Mouse (Mus musculus) cerebellum, postnatal 10 days (tissue): ENCODE data around the gene Fam129c.

Experiments used
- DNase-seq, 2 experiments: peaks; one replicate each; pipeline ENCODE4 v3.0.0; 2021; ENCODE audit warnings: mixed read lengths in 2 of 2

Fam129c gene

GRCm38 (mm10) chr8:71610822-71611651, 13.6 kb downstream of the Fam129c start, which contains the start of gene Colgalt1:
Colgalt1 (plus strand) TSS chr8:71610998.
- DNase-seq: peak; percentile 96 to 98

DNA sequence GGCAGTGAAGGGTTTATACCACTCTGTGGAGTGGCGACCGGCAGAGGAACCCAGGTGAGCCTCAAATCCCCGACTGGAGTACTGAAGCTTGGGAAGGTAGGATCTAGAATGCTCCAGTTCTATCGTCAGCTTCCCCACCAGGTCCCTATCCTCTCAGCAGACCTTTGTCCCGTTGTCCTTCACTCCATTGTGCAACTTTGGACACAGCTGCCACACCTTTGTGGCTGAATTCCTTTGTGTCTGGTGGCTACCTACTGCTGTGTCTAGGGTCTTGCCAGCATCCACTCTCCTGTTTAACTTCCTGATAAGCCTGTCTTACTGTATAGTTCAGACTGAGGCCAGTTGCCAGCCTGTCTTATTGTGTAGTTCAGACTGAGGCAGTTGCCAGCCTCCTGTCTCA, 14.7 kb downstream of the Fam129c start:
- DNase-seq: no peak

DNA sequence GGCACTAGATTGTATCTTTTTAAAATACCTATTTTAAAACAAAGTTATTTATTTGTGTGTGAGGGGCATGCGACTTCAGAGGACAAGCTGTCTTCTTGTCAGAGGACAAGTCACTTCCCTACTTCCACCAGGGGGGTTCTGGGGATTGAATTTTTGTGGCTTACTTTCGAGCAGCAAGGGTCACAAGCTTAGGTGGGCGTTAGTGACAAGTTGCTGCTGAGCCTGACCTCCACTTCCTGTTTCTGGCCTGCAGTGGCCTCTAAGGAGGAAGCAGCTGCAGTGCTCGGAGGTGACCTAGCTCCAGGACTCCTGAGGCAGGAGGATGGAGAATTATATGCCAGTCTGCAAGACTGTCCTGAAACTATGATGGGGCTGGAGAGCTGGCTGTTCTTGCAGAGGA, 16.0 kb downstream of the Fam129c start:
- DNase-seq: no peak

DNA sequence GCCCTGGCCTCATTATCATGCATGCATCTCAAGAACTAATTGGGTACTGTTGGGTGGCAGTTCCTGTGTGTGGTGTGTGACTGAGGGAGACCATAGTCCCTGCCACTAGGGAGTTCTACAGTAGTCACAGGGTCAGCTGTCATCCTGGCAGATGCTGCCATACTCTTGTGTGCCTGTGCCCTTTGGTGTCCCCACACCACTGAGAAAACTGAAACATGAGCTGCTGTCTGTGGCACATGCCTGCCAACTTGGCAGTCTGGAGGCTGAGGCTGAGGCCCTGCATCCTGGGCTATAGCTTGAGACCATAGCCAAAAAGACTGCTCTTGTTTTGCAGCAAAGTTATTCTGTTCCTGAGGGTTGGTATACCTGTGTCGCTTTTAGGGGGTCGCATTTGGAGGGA, 22.3 kb downstream of the Fam129c start:
- no peak for DNase-seq

DNA sequence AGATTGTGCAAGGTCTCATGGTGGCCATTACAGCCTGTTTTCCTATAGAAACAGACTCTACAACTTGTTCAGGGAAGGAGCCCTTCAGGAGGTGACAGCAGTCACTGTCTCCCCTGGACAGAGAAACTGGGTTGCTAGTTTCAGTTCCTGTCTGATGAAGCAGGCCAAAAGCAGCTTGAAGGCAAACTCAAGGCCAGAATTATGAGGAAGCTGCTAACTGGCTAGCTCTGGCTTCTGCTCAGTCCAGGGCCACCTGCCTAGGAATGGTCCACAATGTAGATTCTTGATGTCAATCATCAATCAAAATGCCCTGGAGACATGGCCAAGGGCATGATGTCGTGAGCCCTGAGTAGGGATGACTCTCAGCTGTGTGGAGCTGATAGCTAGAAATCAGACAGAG, 27.6 kb downstream of the Fam129c start:
- DNase-seq: peak in 1 of 2 experiments; percentile 21

DNA sequence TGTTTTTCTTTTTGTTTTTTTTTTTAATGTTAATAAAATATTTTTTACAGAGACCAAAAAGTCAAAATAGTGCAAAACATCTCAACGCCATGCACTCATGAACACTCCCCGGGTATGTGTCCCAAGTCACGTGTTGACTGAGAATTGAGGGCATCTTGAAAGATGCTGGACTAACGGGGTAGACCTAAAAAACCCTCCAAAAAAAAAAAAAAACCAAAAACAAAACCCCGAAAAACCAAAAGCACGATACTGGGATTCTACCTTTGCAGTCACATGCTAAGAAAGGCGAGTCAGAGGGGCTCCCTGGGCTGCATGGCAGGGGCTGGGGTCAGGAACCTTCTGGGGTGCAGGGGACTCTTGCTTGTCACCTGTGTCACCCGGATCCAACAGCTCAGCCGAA, 29.3 kb downstream of the Fam129c start:
- DNase-seq: no peak

GRCm38 (mm10) chr8:71627265-71628099, 30.0 kb downstream of the Fam129c start:
- peak in 1 of 2 experiments; percentile 32 for DNase-seq

DNA sequence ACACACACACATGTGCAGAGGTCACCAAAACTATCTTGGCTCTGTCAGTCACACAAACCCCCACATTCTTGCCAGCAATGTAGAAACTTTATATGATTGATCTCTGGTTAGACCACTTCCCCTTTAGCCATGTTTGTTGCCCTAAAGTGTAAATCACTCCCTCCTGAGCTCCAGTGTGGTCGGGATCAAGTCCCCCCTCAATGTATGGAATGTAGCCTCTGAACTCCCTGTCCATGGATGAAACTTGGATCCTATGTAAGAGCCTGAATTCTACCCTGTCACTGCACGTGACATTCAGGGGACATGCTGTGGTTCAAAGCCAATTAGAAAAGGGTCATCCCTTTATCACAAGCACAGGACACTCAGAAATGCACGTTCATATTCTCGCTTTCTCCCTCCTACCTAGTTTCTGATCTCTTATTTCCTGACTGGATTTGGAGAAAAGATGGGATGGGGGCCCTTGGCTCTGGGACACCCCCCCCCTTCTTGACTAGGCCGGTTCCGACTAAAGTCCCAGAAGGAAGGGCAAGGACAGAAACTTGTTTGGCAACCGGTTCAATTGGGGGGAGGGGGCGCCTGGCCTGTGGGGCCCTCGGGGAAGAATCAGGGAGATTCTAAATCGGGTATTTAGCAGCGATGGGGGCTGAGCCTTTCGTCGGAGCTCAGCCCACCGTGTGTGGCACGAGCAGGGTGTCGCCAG, 31.1 kb downstream of the Fam129c start:
- DNase-seq: peak; percentile 50 to 57

- peak; percentile 95 to 96 for DNase-seq
Measured at GRCm38 (mm10) chr8:71629096-71629697, 31.7 kb downstream of the Fam129c start.

DNA sequence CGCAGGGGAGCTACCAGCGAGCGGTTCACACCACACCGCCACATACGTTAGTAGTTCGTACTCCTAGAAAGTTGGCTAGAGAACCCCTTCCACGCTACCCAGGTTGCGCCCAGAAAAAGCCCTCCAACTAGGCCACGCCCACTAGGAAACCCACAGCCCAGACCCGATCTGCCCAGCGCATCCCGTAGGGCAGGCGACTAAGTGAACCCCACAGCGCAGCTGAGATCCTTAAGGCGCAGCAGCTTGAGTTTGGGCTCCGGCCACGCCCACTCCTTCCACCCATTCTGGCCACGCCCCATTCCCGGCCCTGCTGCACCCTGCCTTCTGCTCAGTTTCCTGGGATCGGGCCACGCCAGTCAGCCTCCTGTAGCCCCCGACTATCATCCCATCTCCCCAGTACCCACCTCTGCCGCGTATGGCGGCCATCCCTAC, 32.3 kb downstream of the Fam129c start:
- peak; percentile 67 for DNase-seq

DNA sequence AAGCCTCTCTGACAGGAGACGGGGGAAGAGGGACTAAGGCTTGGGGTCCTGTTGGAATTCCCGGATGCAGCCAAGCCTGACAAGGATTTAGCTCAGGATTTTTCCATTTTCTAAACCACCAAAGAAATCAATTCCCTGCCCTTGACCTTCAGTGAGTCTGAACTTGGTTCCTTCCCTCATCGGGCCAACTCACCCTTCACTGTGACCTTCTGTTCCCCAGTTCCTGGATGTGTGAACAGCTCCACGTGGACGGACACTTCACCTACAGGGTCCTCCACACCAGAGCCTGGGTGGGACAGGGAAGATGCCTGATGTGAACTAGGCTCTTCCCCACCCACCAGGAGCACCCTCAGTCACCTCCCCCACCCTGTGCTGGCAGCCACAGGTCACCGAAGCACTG, 33.3 kb downstream of the Fam129c start:
- DNase-seq: no peak

DNA sequence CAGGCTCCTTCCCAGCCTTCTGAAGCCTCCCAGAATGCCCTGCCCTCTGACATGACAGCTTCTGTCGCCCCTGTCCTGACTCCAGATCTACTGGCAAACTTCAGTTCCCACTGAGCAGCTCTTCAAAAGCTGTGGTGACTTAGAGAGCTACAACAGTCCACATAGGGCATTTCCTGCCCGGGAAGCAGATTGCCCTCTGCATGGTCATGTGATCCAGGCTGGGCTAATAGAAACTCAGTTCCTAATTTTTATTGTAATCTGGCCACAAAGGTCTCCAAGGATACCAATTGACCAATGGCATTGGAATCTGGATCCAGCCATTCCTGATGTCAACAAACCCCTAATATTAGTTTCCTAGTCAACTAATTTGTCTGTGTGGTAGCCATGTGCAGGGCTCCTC, 34.4 kb downstream of the Fam129c start:
- no peak for DNase-seq

- DNase-seq: peak; percentile 68
Measured at GRCm38 (mm10) chr8:71633164-71633563, 35.7 kb downstream of the Fam129c start.

GRCm38 (mm10) chr8:71633981-71634667, 36.7 kb downstream of the Fam129c start:
- DNase-seq: peak; percentile 70 to 75

GRCm38 (mm10) chr8:71637149-71638095, 40.0 kb downstream of the Fam129c start:
- DNase-seq: no peak

DNA sequence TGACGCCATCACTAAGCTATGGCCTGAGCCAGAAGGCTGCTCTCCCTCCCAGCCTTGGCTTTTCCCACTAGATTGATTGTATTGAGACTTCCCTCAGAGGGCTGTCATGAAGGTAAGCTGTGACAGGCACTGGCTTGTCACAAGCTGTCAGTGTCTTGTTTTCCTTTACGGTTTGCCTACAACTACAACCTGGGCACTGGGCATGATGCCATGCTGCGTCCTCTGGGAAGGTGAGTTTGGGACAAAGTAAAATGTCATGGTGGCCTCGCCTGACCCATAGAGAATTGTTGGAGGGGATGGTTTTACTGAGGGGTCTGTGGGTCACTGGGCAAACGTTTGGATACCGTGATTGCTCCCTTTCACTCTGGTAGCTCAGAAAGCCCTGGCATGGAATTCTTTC, 40.9 kb downstream of the Fam129c start:
- DNase-seq: peak; percentile 63 to 67

DNA sequence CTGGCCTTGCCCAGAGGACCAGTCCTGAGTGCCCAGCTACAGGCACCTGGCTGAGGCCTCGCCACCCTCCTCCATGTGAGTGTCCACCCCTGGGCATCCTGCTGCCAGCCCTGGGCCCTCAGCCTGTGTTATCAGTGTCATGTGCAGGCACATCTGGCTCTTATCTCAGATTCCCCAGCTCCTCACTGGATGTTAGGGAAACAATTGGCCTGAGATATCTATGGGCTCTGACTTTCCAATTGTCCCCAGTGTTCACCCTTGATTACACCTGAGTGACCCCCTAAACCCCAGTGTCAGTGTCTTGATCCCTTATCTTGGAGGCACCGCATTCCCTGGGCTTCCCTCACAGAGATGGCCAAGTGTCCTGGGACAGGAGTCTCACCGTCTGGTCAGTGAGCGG, 41.9 kb downstream of the Fam129c start:
- DNase-seq: no peak

DNA sequence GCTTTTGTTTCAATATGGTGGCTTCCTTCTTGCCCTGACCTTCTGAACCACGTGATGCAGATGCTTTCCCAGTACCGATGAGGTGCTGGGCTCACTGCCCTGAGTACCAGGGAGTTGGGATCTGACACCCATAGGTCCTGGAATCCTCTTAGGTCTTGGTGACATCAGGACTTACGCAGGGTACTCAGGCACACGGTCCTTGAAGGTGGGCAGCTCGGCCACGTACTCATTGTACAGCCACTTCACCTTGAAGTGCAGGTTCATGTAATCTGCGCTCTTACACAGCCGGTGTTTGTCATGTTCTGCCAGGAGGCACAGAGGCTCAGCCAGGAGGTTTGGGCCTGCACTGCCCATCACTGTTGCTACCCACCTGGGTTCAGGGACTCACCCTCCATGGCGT, 48.1 kb downstream of the Fam129c start:
- DNase-seq: no peak

DNA sequence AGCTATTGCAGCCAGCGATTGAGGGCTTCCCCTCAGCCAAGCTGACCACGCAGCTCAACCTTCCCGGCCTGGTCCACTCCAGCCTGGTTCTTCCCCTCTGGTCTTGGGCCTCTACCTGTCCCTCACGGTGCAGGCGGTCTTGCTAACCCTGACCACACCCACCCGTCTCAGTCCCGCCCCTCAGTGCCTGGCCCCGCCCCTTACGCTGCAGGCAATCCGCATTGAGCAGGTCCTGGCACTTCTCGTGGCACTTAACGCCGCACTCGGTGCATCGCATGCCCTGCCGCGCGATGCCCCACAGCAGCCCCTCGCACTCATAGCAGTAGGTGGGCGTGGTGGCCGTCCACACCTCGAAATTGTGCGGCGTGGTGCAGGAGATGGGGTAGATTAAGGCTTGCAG, 57.2 kb downstream of the Fam129c start:
- peak in 1 of 2 experiments; percentile 52 for DNase-seq
